9 mouse cellular contexts compared by ENCODE assay signal in genomic region chrX:128576269-128576871, GRCm38 (mm10).
DNase-seq lines count a peak whose midpoint lies in the region; ATAC-seq and TF ChIP-seq lines count a peak whose summit lies in the region.
"Had no signal": no experiment of that assay in that cellular context is flagged by ENCODE, and none has a peak within 500 bp of the region (broad histone marks: within the 10 kb centered on the region; RNA-seq: fewer than 3 reads in every experiment).

No protein-coding gene starts in this region.

- TF ChIP-seq CTCF in left cerebral cortex, adult 2 months (IDR thresholded peaks at IDR 0.05) = peak; percentile 53

- no peaks in the 10 kb centered on the region for H3K27me3 ChIP-seq in neural tube, embryonic 15.5 days (replicated peaks)
- H3K27me3 ChIP-seq: lung, embryonic 15.5 days had no signal

- no peaks in the 10 kb centered on the region for H3K4me1 ChIP-seq in neural tube, embryonic 15.5 days
- H3K4me1 ChIP-seq: lung, embryonic 15.5 days had no signal

- H3K4me3 ChIP-seq in left cerebral cortex, adult 2 months = no peak overlapping the region
- no peak overlapping the region for H3K4me3 ChIP-seq in neural tube, embryonic 15.5 days (replicated peaks)
- H3K4me3 ChIP-seq: lung, embryonic 15.5 days had no signal

- intact Hi-C loops in left cerebral cortex, adult 2 months (cut with DNase I) = no loop called here

- peak; percentile 72; the same call in 1 of the 2 replicates for ATAC-seq in neural tube, embryonic 15.5 days (ENCODE audit: low FRiP score)

- no peak for DNase-seq in left cerebral cortex, adult 2 months (ENCODE audit: extremely low spot score in 1 of 2, low spot score in 2 of 2)
- DNase-seq in left cerebral cortex, adult 18-20 months (ENCODE audit: low spot score in 2 of 2) = no peak
- peak; percentile 2 for DNase-seq in adipocyte (ENCODE audit: low spot score)
- DNase-seq in forelimb bud, embryonic 11.5 days (ENCODE audit: low read depth, low spot score) = peak; percentile 32
- DNase-seq in gastrocnemius, postnatal 10 days = no peak
- DNase-seq in thymus, adult 18-20 months = no peak
- DNase-seq in ovary, postnatal 36 days (ENCODE audit: low spot score) = no peak

- no peaks in the 10 kb centered on the region for H3K36me3 ChIP-seq in neural tube, embryonic 15.5 days
- H3K36me3 ChIP-seq: lung, embryonic 15.5 days had no signal

- H3K9me3 ChIP-seq in neural tube, embryonic 15.5 days (replicated peaks) = no peaks in the 10 kb centered on the region
- H3K9me3 ChIP-seq: lung, embryonic 15.5 days had no signal

- H3K4me2 ChIP-seq in neural tube, embryonic 15.5 days = no peak overlapping the region
- H3K4me2 ChIP-seq: lung, embryonic 15.5 days had no signal

- H3K9ac ChIP-seq in neural tube, embryonic 15.5 days (replicated peaks) = no peak overlapping the region
- H3K9ac ChIP-seq: lung, embryonic 15.5 days had no signal

- 13% methylated on average over 5 of the region's 5 CpGs for WGBS in neural tube, embryonic 15.5 days

- no peak overlapping the region for H3K27ac ChIP-seq in left cerebral cortex, adult 2 months
- no peak overlapping the region for H3K27ac ChIP-seq in neural tube, embryonic 15.5 days (replicated peaks)
- H3K27ac ChIP-seq: lung, embryonic 15.5 days had no signal

Comparison
In these comparisons a context has a peak if more than half of its experiments do, and no peak if none do; other contexts are left out.
1. DNase-seq: peak in adipocyte (single experiment) and forelimb bud, embryonic 11.5 days (single experiment); none in left cerebral cortex, adult 2 months (0 of 2), left cerebral cortex, adult 18-20 months (0 of 2), gastrocnemius, postnatal 10 days (single experiment), thymus, adult 18-20 months (0 of 2) and ovary, postnatal 36 days (single experiment).